Mouse (Mus musculus) testis, adult 2 months (tissue): ENCODE data around the gene Tmem200c.

Experiments
- CTCF ChIP-seq: fragments of 200-500 bp; IDR thresholded peaks from 2 replicates; pipeline ENCODE4 v1.5.1; 2012; ENCODE audit warnings: low read depth, mild to moderate bottlenecking, inconsistent platforms, low read length, moderate library complexity; ENCODE audit not compliant: control insufficient read depth, insufficient read depth, insufficient replicate concordance
- POLR2A ChIP-seq: fragments of 200-500 bp; IDR thresholded peaks from 2 replicates; pipeline ENCODE4 v1.6.1; 2012; ENCODE audit warnings: low read depth, mild to moderate bottlenecking, inconsistent platforms, low read length, moderate library complexity; ENCODE audit not compliant: control insufficient read depth

DNA sequence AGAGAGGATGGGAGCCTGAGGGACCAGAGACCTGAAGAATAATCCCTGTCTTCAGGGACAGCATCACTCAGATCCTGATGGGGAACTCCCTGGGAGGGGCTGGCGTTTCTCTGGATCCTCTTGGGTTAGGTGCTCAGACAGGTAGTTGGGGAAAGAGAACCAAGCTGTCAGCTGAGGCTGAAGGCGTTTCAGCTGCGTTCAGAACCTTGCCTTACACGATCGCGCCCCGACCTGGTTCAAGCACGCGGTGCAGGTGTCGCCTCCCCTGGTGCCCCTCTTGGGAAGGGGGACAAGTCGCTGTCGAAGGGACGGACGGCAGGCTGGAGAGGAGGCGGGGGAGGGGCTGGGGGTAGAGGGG is 10.2 kb downstream of the Tmem200c start:
- TF ChIP-seq CTCF (no peak), POLR2A (no peak)
